Mouse (Mus musculus): ENCODE results near the gene Sox13.

Gene Sox13

DNA sequence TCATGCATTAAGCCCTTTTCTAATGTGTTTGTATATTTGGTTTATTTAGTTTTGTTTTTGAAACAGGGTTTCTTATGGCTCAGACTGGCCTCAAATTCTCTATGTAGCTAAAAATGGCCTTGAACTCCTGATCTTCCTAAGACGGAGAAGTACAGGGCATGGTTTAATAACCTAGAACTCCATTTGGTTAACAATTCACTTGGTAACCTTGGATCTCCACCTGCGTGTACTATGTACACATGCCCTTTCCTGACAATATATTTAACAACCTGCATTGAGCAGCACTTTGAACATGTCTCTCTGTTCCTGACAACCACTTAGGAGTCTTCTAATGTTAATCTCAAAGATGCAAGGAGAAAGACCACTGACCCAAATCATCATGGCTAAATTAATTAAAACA is 7.0 kb upstream of the Sox13 start:
- no peak for DNase-seq (ENCODE audit: low spot score in 2 of 2)

GRCm38 (mm10) chr1:133424547-133425140 is 467 bp upstream of the Sox13 start:
- no peak for DNase-seq (ENCODE audit: low spot score in 2 of 2)

DNA sequence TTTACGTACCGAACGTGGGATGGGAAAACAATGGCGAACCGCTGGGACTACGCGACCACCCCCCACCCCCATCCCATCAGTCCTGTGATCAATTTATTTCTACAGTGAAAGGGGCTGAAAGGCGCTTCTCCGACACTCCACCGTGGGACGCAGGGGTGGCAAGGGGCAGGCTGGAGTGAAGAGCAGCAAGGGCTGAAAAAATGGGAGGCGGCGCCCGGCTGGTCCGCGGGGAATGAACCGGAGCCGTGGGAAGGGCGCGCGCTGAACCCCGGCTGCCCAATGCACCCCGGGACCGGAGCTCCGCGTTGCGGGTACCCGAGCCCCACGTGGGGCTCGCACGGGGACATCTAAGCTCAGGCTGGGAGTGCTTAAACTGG is 1.0 kb downstream of the Sox13 start:
- no peak for DNase-seq (ENCODE audit: low spot score in 2 of 2)

DNA sequence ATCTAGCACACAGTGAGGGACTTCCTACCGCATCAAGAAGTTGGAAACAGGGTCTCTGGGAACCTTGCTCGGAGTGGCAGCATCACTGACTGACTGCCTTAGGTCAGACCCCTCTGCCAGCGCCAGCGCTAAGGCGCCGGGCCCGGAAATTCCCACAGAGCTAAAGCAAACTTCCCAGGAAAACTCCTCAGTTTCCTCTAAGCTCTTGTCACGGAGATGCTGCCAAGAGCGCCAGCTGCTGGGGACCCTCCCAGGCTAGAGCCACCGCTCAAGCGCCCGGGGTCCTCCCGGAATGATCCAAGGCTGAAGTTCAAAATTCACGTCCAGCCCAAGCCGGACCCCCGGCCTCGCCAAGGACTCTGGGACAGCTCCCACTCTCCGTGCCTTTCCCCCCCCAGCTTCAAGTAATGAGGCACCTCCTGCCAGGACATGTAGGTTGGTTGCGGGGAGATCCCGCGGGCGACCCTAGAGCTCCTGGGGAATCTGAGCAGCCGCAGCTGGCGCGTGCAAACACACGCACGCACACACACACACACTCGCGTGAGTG is 1.5 kb downstream of the Sox13 start:
- peak in 1 of 2 experiments; percentile 26 for DNase-seq (ENCODE audit: low spot score in 2 of 2)

DNA sequence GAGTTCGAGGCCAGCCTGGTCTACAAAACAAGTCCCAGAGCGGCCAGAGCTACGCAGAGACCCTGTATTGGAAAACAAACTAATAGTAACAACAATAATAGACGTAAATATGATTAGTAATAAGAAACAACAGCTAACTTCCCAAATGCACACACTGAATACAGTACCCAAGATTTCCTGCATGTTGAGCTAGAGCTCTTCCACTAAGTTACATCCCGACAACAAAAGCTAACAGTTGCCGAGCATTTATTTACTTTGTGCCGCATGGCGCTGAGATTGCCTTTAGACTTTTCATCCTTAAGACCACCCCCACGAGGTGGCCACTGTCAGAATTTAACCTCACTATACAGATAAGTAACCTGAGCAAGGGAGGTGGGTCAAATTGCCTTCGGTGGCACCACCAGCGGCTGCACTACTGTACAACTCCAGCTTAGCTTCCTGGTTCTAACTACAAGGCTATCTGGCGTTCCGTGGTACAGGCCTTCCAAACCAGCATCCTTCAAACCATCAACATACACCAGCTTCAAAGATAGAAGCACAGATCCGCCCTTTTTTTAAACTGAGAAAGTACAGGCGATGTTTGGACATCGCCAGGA is 2.1 kb downstream of the Sox13 start:
- DNase-seq (ENCODE audit: low spot score in 2 of 2) = no peak

- no peak for DNase-seq (ENCODE audit: low spot score in 2 of 2)
These were observed 3.1 kb downstream of the Sox13 start for GRCm38 (mm10) chr1:133421061-133421460.

GRCm38 (mm10) chr1:133420491-133420890 is 3.7 kb downstream of the Sox13 start:
- no peak for DNase-seq (ENCODE audit: low spot score in 2 of 2)

DNA sequence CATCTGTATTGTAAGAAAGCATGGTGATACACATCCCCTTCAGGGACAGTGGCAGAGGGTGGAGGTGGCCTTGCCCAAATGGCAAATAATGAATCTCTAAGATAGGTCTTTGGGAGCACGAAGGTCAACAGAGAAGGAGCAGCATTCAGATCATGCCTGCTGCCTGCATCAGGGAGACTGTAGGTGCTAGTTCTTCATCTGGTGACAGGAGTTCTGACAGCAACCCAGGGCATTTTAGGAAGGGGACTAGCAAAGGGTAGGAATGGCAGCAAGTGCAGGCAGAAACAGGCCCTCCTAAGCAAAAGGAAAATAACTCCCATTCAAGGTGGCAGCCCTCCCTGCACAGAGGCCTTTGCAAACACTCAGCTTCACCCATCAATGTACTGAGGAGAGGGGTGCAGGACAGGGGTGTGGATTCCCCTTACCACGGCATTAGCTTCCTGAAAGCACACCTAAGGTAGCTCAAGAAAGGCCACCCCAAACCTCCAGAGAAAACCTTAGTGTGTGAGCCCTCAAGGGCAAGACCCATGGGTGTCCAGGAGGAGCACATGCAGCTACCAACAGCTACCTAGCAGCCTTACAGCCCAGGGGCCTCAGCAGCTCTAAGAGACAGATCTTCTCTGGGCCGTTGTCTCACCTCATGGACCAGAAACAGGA is 4.9 kb downstream of the Sox13 start:
- no peak for DNase-seq (ENCODE audit: low spot score in 2 of 2)

GRCm38 (mm10) chr1:133418164-133418800 is 5.9 kb downstream of the Sox13 start:
- no peak for DNase-seq (ENCODE audit: low spot score in 2 of 2)

GRCm38 (mm10) chr1:133417539-133417938 is 6.6 kb downstream of the Sox13 start:
- no peak for DNase-seq (ENCODE audit: low spot score in 2 of 2)

DNA sequence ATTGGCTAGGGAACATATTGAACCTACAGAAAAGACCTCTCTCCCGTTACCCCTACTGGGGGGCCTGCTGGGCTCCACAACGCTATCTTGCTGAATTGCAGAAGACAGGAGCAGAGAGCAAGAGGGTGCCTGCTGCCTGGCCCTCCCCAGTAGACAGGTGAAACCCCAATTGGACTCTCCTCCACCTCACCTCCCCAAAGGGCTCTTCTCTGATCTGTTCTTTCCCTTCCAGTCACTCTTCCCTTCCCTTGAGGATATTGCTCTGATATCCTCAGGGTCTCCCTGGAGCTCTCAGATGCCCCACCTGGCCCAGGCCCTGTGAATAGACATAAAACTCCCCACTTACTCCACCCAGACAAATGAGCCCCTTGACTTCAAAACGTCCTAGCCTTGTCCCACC is 7.1 kb downstream of the Sox13 start:
- no peak for DNase-seq (ENCODE audit: low spot score in 2 of 2)

DNA sequence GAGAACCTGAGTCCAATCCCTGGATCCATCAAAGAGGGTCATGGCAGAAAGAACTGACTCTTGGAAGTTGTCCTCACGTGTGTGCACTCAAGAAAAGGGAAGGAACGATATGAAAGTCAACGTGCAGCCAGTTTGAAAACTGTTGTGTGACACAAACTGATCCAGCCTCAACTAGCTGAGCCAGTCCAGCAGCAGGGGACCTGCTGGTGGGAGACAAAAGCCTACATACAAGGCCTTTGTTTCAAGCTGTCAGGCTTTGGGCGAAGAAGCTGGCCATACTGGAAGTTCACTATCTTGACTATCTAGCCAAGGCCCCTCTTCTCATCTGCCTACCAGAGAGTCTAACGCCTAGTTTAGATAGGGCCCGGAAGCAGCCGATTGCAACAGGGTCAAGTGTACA is 7.7 kb downstream of the Sox13 start:
- no peak for DNase-seq (ENCODE audit: low spot score in 2 of 2)

DNA sequence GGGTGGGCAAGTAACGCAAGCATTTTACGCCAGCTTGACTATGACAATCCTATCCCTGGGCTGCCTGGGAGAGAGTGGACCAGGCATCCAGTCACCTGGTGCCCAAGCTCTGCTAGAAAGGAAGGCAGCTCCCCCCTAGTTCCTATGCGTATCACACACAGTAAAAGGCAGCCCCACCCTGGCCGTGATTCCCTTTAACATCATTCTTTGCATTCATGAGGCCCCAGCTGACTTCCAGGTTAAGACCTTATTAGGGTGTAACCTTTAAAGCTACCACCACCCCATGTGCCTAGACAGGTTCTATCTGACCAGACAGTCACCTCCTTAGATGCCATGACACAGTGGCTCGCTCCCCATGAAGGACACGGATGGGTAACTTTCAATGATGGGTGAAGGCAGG is 8.7 kb downstream of the Sox13 start:
- DNase-seq (ENCODE audit: low spot score in 2 of 2) = no peak

DNA sequence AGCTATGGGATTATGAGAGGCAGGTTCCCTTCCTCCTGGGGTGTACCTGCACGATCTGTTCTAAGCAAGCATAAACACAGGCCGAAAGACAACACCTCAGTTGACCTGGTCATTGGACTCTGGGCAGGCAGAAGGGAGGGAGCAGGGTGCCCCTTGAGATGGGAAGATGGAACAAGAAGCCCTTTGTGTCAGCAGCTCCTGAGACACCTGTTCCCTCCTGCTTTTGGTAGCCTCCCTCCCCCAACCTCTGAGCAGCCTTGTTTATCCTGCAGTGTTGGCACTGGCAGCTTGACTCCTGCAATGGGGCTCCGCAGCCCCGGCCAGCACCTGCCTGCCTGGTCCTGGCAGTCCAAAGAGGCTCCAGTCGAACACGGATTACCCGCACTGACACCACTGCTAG is 9.1 kb downstream of the Sox13 start:
- DNase-seq (ENCODE audit: low spot score in 2 of 2) = no peak

GRCm38 (mm10) chr1:133412941-133413340 is 11.2 kb downstream of the Sox13 start:
- DNase-seq (ENCODE audit: low spot score in 2 of 2) = no peak

DNA sequence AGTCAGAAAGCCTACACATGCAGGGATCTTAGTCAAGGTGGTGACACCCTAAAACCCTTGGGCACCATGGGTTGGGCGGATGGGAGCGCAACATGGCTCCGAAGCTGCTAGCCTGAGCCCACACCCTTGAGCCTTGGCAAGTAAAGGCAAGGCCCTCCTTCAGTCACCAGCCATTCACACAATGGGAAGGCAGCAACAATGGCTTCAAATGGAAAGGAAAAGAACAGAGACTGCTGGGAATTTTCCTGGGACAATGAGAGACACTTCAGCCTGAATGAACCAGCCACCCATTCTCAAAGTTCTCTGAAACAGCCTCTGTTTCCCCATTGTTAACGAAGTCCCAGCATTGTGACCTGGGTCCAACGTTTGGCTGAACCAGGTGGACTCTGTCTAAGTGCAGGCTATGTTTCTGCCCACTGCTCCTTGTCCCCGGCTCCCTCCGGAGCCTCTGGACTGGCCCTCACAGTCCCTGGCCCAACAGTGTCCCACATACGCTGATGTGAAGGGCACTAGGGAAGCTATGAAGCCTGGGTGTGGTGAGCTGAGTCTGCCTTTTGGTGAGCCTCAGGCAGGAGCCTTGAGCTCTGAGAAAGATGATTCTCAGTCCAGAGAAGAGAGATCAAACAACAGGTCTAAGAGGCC is 12.6 kb downstream of the Sox13 start:
- no peak for DNase-seq (ENCODE audit: low spot score in 2 of 2)

GRCm38 (mm10) chr1:133409786-133410185 is 14.4 kb downstream of the Sox13 start:
- no peak for DNase-seq (ENCODE audit: low spot score in 2 of 2)

DNA sequence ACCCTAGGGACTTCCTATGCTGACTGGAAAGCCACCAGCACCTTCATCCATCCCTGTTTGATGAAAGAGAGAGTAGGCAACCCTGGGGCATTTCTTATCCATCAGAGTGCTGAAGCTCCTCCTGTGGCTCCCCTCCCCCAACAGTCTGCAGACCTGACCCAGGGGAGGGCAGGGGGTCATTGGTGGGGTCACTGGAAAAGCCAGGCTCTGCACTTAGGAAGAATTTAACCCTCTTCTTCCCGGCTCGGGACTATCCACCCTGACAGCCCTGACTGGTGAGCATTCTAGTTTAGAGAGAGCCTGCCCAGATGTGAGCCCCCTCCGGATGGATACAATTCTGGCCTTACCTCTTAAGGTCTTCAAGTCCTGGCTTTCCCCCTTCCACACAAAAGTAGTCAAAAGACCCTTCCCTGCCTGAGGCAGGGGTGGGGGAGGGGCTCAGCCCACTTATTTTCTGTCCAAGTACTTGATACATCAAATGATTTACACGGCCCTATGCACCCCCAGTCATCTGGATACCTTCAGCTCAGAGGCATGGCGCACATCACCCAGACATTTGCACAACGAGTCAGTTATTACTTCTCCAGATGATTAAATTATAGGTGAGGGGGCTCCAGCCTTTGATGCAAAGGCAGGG is 15.2 kb downstream of the Sox13 start:
- no peak for DNase-seq (ENCODE audit: low spot score in 2 of 2)

GRCm38 (mm10) chr1:133408321-133408720 is 15.9 kb downstream of the Sox13 start:
- DNase-seq (ENCODE audit: low spot score in 2 of 2) = no peak

- no peak for DNase-seq (ENCODE audit: low spot score in 2 of 2)
These were observed 16.7 kb downstream of the Sox13 start for GRCm38 (mm10) chr1:133407436-133407835.

- DNase-seq (ENCODE audit: low spot score in 2 of 2) = no peak
These were observed 17.6 kb downstream of the Sox13 start for GRCm38 (mm10) chr1:133406614-133407013.

GRCm38 (mm10) chr1:133404005-133404404 is 20.2 kb downstream of the Sox13 start:
- no peak for DNase-seq (ENCODE audit: low spot score in 2 of 2)
